ENCODE assay signal across 9 mouse cellular contexts in genomic region chr4:71291741-71292149, GRCm38 (mm10).
A peak's percentile ranks its signal among the peaks of the same experiment; 100 is the strongest.
DNase-seq lines count a peak whose midpoint lies in the region; ATAC-seq and TF ChIP-seq lines count a peak whose summit lies in the region.
"Had no signal": no experiment of that assay in that cellular context is flagged by ENCODE, and none has a peak within 500 bp of the region (broad histone marks: within the 10 kb centered on the region; RNA-seq: fewer than 3 reads in every experiment).

No protein-coding gene starts in this region.

- ATAC-seq in liver, postnatal 0 days: peak; percentile 89
- ATAC-seq in forebrain, embryonic 16.5 days: no peak

- no peaks in the 10 kb centered on the region for H3K36me3 ChIP-seq in heart, adult 2 months (ENCODE audit: control insufficient read depth, insufficient read depth, low read length)
- no peaks in the 10 kb centered on the region for H3K36me3 ChIP-seq in liver, postnatal 0 days (replicated peaks; ENCODE audit: insufficient read depth, low read length)
- no peaks in the 10 kb centered on the region for H3K36me3 ChIP-seq in spleen, adult 2 months (ENCODE audit: control insufficient read depth, insufficient read depth, low read length)
- H3K36me3 ChIP-seq in forebrain, embryonic 10.5 days (replicated peaks): no peaks in the 10 kb centered on the region
- no peaks in the 10 kb centered on the region for H3K36me3 ChIP-seq in forebrain, embryonic 16.5 days (ENCODE audit: control insufficient read depth, insufficient read depth)
- H3K36me3 ChIP-seq: forebrain, embryonic 12.5 days had no signal

- no peaks in the 10 kb centered on the region for H3K79me2 ChIP-seq in heart, adult 2 months (replicated peaks; ENCODE audit: control insufficient read depth, insufficient read depth, low read length)

- peak overlapping the region; percentile 26; the same call in 1 of the 2 replicates for H3K4me3 ChIP-seq in heart, adult 2 months
- peak overlapping the region; percentile 37 for H3K4me3 ChIP-seq in liver, postnatal 0 days (ENCODE audit: low read depth, low read length)
- H3K4me3 ChIP-seq in spleen, adult 2 months (ENCODE audit: extremely low read depth, insufficient read depth, insufficient read length): peak overlapping the region; percentile 56
- no peak overlapping the region for H3K4me3 ChIP-seq in forebrain, embryonic 10.5 days
- no peak overlapping the region for H3K4me3 ChIP-seq in forebrain, embryonic 16.5 days (replicated peaks; ENCODE audit: low read length)
- H3K4me3 ChIP-seq: forebrain, embryonic 12.5 days had no signal

- no peak for TF ChIP-seq EP300 in heart, adult 2 months (IDR thresholded peaks at IDR 0.05; ENCODE audit: insufficient read depth, low read depth, low read length)
- no peak for TF ChIP-seq EP300 in liver, postnatal 0 days (IDR thresholded peaks at IDR 0.05; ENCODE audit: low read depth)

- TF ChIP-seq POLR2A in heart, adult 2 months (IDR thresholded peaks at IDR 0.05; ENCODE audit: insufficient read depth, low read depth, low read length): no peak
- no peak for TF ChIP-seq POLR2A in spleen, adult 2 months (IDR thresholded peaks at IDR 0.05; ENCODE audit: low read depth, low read length)

- no peak overlapping the region for H3K9ac ChIP-seq in heart, adult 2 months (ENCODE audit: low read depth, low read length)
- H3K9ac ChIP-seq in liver, postnatal 0 days (replicated peaks): peak overlapping the region; percentile 44; the same call in 1 of the 2 replicates
- H3K9ac ChIP-seq in forebrain, embryonic 16.5 days (replicated peaks; ENCODE audit: low read depth, low read length): no peak overlapping the region
- H3K9ac ChIP-seq: forebrain, embryonic 12.5 days had no signal

- intact Hi-C loops in heart, adult 2 months (cut with DNase I): no loop called here

- no peak for TF ChIP-seq CTCF in heart, adult 2 months (IDR thresholded peaks at IDR 0.05)
- no peak for TF ChIP-seq CTCF in liver, postnatal 0 days (IDR thresholded peaks at IDR 0.05; ENCODE audit: low read depth)
- TF ChIP-seq CTCF in spleen, adult 2 months (IDR thresholded peaks at IDR 0.05; ENCODE audit: extremely low read depth, insufficient read depth, insufficient read length, insufficient replicate concordance): no peak

- H3K27me3 ChIP-seq in heart, adult 2 months (ENCODE audit: control insufficient read depth, insufficient read depth, low read length): no peaks in the 10 kb centered on the region
- H3K27me3 ChIP-seq in liver, postnatal 0 days (ENCODE audit: insufficient read depth, low read length): no peaks in the 10 kb centered on the region
- no peaks in the 10 kb centered on the region for H3K27me3 ChIP-seq in spleen, adult 2 months (ENCODE audit: control insufficient read depth, insufficient read depth, low read length)
- no peaks in the 10 kb centered on the region for H3K27me3 ChIP-seq in forebrain, embryonic 10.5 days (ENCODE audit: poor library complexity, severe bottlenecking)
- no peaks in the 10 kb centered on the region for H3K27me3 ChIP-seq in forebrain, embryonic 16.5 days (replicated peaks; ENCODE audit: control insufficient read depth, insufficient read depth, low read length)
- H3K27me3 ChIP-seq: forebrain, embryonic 12.5 days had no signal

- no peaks in the 10 kb centered on the region for H3K4me1 ChIP-seq in heart, adult 2 months (ENCODE audit: control insufficient read depth, insufficient read depth, low read length)
- H3K4me1 ChIP-seq in liver, postnatal 0 days (ENCODE audit: insufficient read depth): no peaks in the 10 kb centered on the region
- H3K4me1 ChIP-seq in spleen, adult 2 months (ENCODE audit: control insufficient read depth, insufficient read depth, insufficient read length): no peaks in the 10 kb centered on the region
- no peaks in the 10 kb centered on the region for H3K4me1 ChIP-seq in forebrain, embryonic 10.5 days
- H3K4me1 ChIP-seq in forebrain, embryonic 16.5 days (replicated peaks; ENCODE audit: control insufficient read depth, insufficient read depth, low read length): no peaks in the 10 kb centered on the region
- H3K4me1 ChIP-seq: forebrain, embryonic 12.5 days had no signal

- DNase-seq in heart, adult 2 months: peak in 1 of 2 experiments; percentile 50
- no peak for DNase-seq in heart, postnatal 4 days
- DNase-seq in brain, adult 2 months (ENCODE audit: low read depth, low spot score): peak; percentile 11
- DNase-seq in liver, postnatal 0 days: peak; percentile 38
- DNase-seq in spleen, adult 2 months (ENCODE audit: low read depth in 1 of 2, low spot score in 2 of 2): peak; percentile 60 to 90
- no peak for DNase-seq in forebrain, embryonic 10.5 days (ENCODE audit: extremely low spot score, low spot score)
- DNase-seq in urinary bladder, adult 2 months (ENCODE audit: low spot score): no peak

- peak overlapping the region; percentile 54 for H3K4me2 ChIP-seq in liver, postnatal 0 days (ENCODE audit: low read depth, low read length)
- H3K4me2 ChIP-seq in forebrain, embryonic 16.5 days (ENCODE audit: low read length): no peak overlapping the region
- H3K4me2 ChIP-seq: forebrain, embryonic 12.5 days had no signal

- no peaks in the 10 kb centered on the region for H3K9me3 ChIP-seq in liver, postnatal 0 days (ENCODE audit: low read length)
- peaks cover 43% of the 10 kb centered on the region for H3K9me3 ChIP-seq in forebrain, embryonic 10.5 days
- peaks cover 10% of the 10 kb centered on the region for H3K9me3 ChIP-seq in forebrain, embryonic 16.5 days (ENCODE audit: control insufficient read depth, low read length)

- H3K27ac ChIP-seq in heart, adult 2 months: peak overlapping the region; percentile 62
- peak overlapping the region; percentile 60; the same call in 1 of the 2 replicates for H3K27ac ChIP-seq in liver, postnatal 0 days (ENCODE audit: low read depth)
- peak overlapping the region; percentile 86 for H3K27ac ChIP-seq in spleen, adult 2 months (ENCODE audit: insufficient read depth, low read length)
- H3K27ac ChIP-seq in forebrain, embryonic 10.5 days: no peak overlapping the region
- H3K27ac ChIP-seq in forebrain, embryonic 16.5 days (ENCODE audit: low read length): no peak overlapping the region
- H3K27ac ChIP-seq: forebrain, embryonic 12.5 days had no signal

- WGBS in heart, adult 2 months: 64% methylated on average over 10 of the region's 10 CpGs
- 34% methylated on average over 10 of the region's 10 CpGs for WGBS in liver, postnatal 0 days (ENCODE audit: insufficient replicate concordance)
- WGBS in spleen, adult 2 months: 5% methylated on average over 10 of the region's 10 CpGs
- WGBS in forebrain, embryonic 10.5 days: 93% methylated on average over 10 of the region's 10 CpGs
- 92% methylated on average over 10 of the region's 10 CpGs for WGBS in forebrain, embryonic 16.5 days

Comparison
In these comparisons a context has a peak if more than half of its experiments do, and no peak if none do; other contexts are left out.
1. DNase-seq: peak in brain, adult 2 months (single experiment), liver, postnatal 0 days (single experiment) and spleen, adult 2 months (2 of 2); none in heart, postnatal 4 days (single experiment), forebrain, embryonic 10.5 days (single experiment) and urinary bladder, adult 2 months (single experiment).
2. H3K27ac ChIP-seq: peak in heart, adult 2 months (single experiment), liver, postnatal 0 days (single experiment) and spleen, adult 2 months (single experiment); none in forebrain, embryonic 10.5 days (single experiment) and forebrain, embryonic 16.5 days (single experiment).
3. H3K4me3 ChIP-seq: peak in heart, adult 2 months (single experiment), liver, postnatal 0 days (single experiment) and spleen, adult 2 months (single experiment); none in forebrain, embryonic 10.5 days (single experiment) and forebrain, embryonic 16.5 days (single experiment).